Mouse (Mus musculus): ENCODE results near the gene Naa10.

DNA sequence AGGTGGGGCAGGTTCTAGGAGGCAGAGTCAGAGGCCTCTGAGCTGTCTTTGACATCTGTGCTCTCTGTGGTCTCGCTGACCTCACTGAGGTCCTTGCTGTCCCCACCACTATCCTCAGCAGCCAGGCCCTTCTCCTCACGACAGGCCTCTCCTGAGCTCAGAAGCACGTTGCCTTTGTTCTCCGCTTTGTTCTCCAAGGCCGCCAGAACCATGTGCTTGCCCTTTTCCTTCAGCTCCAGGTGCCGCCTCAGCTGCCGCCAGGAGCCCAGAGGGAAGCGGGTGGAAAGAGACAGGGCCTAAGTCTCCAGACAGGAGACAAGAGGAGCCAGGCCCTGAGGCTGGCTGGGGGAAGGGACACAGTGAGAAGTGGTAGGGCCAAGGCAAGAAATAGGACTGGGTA, 4.8 kb downstream of the Naa10 start:
- TF ChIP-seq CTCF (IDR thresholded peaks at IDR 0.05; ENCODE audit: control insufficient read depth, insufficient read depth, low read length) (no peak), POLR2A (IDR thresholded peaks at IDR 0.05; ENCODE audit: borderline replicate concordance, control insufficient read depth, low read depth, low read length) (no peak)

All from bone marrow, adult 2 months (tissue).